Mouse (Mus musculus): ENCODE measurements around the gene Prkn. TPM values are rescaled to one million over a fixed set of nuclear protein-coding genes. Genes with fewer than 3 reads are reported as not detected.

The Prkn gene
- polyA plus RNA-seq, 1 experiment, result 1.3 TPM

DNA sequence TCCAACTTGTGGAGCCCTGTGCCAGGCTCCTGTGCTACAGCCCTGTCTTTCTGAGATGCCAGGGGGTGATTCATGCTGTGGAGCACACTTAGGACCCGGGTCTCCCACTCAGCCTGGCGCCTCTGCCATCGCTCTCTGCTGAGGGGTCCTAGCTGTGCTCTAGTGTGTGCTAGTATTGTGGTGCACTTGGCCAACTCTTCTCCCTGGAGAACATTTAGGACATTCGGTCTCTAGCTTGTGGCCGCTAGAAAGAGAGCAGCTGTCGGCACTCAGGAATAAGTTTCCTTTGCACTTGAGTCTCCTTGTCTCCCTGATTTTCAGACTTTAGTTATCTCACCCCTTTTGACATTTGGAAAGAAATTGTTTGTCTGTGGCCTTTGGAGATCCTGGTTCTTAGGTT lies 725.5 kb downstream of the Prkn start:
- no peak for TF ChIP-seq GATA1 (IDR thresholded peaks at IDR 0.05; ENCODE audit: low read length)

DNA sequence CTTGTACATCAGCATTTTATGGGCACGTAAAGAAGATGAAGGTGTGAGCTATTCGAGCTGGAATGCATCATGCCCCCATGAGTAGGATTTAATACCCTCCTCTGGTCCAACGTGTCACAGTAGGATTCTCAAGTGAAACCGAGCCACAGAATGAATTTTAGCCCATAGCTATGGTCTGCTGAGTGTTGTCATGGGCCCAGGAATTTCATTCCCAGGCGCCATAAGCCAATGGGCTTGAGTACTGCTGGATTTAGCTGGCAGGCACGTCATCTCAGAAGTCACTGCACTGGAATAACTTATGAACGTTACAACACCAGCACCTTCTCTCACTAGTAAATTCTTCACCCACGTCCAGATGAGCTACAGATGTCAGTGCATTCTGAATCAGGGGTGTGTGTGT lies 730.2 kb downstream of the Prkn start:
- TF ChIP-seq GATA1 (IDR thresholded peaks at IDR 0.05; ENCODE audit: low read length), result no peak

DNA sequence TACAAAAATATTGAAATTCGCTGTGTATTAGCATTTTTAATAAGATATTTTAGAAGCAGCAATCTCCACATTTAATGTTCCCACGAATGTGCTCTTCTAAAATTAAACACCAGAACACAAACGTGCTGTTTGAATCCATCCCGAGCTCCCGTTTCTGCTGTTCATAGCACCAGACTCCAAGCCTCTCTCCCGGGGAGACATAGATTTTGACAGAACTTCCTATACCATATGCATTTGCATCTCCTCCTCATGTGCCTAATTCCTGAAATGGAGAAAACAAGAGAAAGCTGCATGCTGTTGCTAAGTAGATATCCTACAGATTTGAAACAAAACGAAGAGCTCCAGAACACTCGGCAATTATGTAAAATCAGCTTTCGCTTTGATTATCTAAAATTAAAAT lies 733.5 kb downstream of the Prkn start:
- no peak for TF ChIP-seq GATA1 (IDR thresholded peaks at IDR 0.05; ENCODE audit: low read length)

DNA sequence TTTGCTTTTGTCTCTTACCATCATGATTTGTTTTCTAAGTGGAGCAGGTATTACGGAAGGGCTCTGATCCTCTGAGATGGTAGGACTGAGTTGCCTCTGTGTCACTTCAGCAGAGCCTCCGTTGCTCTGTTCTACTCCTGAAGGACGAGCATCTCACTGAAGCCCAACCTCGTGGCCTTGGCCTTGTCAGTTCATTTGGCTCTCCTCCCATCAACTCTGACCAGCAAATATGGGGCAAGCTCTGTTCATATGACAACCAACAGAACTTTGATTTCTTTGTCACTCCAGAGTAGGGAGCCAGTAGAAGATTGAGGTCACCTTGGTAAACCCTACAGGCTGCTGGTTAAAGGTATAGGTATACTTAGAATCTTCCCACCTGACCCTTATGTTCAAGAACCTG lies 745.3 kb downstream of the Prkn start:
- TF ChIP-seq GATA1 (IDR thresholded peaks at IDR 0.05; ENCODE audit: low read length), result no peak

DNA sequence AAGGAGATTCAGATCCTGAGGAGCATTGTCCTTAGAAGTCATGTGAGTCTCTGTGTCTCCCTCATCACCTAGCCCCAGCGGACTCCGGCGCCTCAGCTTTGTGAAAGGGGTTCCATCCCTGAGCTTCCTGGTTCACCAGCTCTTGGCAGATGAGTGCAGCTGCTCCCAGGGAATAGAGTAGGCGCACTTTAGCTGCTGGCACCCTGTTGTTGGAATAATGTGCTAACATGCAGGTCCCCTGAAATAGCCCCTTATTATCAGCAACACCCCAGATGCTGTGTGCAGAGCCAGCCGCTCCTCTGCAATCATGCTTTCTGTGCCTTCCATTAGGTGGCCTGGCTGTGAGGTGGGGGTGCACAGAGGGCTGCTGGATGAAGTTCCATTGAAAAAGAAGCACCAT lies 767.7 kb downstream of the Prkn start:
- no peak for TF ChIP-seq GATA1 (IDR thresholded peaks at IDR 0.05; ENCODE audit: low read length)

DNA sequence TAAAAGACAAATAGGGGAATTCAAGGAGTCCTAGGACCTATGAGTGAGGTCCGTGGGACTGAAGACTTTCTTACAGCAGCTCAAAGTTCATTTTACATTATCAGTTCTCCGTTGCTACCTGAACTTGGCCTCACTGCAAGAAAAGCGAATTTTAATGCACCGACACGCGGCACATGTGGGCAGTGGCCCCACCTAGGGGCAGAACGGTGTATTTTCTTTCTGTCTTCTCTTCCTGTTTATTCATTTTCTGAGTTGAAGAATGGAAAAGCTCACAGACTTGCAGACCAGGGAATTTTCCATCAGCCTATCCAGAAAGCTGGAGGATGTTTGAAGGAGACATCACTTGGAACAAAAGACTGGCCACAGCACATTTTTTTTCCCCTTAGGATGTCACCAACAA lies 771.3 kb downstream of the Prkn start:
- TF ChIP-seq GATA1 (IDR thresholded peaks at IDR 0.05; ENCODE audit: low read length), result no peak

DNA sequence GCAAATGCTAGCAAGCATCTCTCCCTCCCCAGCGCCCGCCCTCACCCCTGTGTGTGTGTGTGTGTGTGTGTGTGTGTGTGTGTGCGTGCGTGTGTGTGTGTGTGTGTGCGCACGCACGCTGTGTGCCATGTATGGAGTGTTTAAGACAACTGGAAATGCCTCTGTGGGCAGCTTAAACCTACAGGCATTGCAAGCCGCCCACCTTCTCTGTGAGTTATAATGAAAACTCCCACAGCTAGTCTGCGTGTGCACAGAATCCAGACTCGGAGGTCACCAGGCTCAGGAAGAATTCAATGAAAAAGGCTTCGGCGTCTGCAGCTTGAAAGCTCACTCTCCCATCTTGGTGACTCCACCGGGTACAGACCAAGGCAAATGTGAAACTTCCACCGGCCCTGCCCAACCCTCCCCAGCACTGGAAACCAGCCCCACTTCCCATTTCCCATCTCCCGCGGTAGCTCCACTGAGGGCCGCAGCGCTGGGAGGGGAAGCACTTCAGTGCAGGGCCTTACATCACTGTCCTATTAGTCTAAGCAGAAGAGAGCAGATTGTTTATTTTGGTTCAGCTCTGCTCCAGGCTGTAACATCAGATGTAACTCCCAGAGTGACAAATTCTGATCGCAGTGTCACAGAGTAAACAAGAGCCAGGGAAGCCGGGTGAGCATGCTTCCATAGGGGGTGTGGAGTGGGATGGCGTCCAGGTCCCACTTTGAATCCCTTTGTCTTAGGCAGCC lies 772.8 kb downstream of the Prkn start:
- no peak for TF ChIP-seq GATA1 (IDR thresholded peaks at IDR 0.05; ENCODE audit: low read length)

DNA sequence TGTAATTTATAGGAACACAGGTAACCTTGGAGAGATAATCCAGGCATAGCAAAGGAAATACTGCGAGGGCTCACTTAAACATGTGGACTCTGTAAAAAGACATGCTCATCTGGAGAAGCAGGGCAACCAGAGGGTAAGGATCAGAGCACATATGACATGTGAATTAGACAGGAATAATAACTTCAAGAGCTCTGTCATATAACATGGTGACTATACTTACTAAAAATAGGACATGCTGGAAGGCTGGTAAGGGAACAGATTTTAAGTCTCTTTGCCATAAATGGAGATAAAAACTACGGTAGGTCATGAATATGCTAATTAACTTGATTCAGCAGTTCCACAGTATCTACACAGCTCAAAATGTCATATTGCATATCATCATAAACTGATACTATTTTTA lies 777.4 kb downstream of the Prkn start:
- no peak for TF ChIP-seq GATA1 (IDR thresholded peaks at IDR 0.05; ENCODE audit: low read length)

DNA sequence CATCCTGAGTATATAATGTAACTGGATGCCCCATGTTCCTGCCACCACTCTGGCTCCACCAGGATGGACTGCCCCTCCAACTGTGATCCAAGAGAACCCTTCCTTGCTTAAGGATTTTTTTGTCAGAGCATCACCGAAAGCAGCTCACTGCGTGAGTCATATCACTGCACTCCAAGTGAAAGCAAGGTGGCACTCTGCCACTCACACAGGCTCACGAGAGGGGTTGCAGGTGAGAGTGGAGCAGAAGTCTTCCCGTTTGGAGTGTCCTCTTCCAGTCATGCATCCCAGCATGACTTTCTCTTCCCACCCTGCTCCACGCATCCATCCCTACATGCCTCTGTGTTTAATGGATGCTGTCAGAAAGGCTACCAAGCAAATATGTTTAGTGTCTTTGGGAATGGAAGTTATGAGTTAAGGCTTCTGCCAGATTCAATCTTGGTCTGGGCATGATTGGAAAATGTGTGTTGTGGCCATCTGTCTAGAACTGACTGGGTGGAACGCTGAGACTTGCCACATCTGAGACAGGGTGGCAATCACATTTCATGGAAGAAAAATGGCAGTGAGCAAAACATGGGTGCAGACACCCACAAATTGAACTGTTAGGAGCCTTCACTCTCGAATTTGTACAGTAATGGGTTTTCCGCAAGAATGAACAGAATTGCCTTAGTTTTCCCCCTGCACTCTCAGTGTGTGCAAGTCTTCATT lies 778.9 kb downstream of the Prkn start:
- no peak for TF ChIP-seq GATA1 (IDR thresholded peaks at IDR 0.05; ENCODE audit: low read length)

DNA sequence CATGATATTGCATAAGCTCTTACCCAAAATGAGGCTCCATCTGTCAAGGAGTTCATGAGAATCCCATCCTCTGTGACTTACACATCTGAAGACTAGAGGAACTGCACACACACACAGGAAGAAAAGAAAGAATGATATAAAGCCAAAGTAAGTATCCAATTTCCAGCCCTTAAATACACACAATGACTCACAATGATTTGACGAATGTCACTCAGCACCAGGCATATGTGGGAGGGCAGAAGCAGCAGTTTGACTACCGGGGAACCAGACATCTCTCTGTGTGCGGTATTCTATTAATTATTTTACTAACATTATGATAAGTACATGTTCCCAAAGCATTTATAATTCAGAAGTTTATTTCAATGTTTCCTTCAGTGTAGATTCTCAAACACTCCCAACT lies 780.6 kb downstream of the Prkn start:
- no peak for TF ChIP-seq GATA1 (IDR thresholded peaks at IDR 0.05; ENCODE audit: low read length)

DNA sequence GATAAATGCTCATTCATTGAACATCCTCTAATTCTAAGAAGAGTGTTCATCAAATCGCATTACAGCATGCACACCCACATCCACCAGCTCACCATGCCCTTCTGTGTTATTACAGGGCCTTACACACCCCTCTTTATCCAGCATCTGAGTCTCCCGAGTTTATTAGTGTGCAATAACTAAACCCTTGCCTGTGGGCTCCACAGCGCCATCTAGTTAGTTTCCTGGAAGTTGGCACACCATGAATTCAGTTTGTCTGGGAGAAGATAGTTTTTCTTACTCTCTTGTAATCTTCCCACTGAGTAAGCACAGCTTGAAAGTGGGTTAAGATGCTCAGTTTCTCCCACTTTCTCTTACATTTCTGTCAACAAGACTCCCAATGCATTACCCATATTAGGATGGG lies 781.3 kb downstream of the Prkn start:
- no peak for TF ChIP-seq GATA1 (IDR thresholded peaks at IDR 0.05; ENCODE audit: low read length)

DNA sequence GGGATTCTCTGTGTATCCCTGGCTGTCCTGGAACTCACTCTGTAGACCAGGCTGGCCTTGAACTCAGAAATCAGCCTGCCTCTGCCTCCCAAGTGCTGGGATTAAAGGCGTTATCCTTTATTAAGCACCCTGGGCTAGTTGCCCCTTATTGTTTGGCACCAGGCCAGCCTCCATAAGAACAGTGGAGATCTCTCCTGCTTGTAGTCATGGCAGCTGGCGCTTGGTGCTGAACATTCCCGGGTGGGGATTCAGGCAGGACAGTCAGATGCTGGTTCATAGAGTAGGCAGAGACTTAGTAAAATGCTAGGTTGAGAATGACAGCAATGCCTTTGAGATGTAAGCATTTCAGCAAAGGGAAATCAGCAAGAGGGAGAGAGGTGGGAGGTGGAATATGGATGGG lies 786.1 kb downstream of the Prkn start:
- no peak for TF ChIP-seq GATA1 (IDR thresholded peaks at IDR 0.05; ENCODE audit: low read length)

DNA sequence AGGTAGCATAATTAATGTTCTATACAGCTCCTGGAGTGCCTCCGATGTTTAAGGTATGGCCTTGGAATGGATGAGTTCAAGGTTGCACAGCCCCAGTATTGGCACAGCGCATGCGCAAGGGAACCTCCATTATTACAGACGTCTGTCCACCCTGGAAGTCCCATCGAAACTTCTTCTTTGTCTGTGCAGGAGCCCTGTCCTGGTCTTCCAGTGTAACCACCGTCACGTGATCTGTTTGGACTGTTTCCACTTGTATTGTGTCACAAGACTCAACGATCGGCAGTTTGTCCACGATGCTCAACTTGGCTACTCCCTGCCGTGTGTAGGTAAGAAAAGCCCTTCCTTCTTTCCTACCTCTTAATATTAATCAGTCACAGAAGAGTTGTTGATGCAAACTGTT lies 794.9 kb downstream of the Prkn start:
- no peak for TF ChIP-seq GATA1 (IDR thresholded peaks at IDR 0.05; ENCODE audit: low read length)

DNA sequence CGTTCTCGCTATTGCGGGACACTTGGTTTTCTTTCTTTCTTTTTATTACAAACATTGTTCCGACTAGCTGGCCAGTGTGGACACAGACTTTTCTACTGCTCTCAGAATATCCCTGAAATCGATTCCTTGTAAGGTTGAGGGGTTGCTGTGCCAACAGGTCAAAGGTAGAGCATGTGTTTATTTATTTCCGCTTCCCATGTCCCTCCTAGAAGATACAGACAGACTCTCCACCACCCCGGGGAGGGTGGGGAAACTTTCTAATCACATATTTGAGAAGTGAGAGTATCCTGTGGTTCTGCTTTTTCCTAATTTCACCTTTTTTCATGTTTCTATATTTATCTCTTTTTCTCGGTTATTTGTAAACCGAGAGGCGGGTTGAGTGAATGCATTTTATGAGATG lies 797.5 kb downstream of the Prkn start:
- no peak for TF ChIP-seq GATA1 (IDR thresholded peaks at IDR 0.05; ENCODE audit: low read length)

DNA sequence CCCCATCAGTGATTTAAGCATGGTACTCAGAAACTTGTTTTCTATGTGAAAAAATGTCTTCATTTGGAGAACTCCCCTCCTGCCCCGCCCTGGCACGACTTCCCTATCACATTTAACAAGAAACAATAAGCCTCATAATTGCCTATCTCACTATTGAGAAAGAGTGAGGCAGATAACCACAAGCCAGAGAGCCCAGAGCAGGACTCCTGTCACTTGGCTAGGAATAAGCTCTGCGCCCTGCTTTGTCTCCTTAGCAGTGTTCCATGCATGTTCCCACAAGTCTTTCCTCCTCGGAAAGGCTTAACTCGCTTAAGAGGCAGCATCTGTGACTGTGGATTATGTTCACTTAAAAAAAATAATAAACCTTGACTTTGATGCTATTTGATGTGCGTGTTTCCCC lies 798.3 kb downstream of the Prkn start:
- no peak for TF ChIP-seq GATA1 (IDR thresholded peaks at IDR 0.05; ENCODE audit: low read length)

DNA sequence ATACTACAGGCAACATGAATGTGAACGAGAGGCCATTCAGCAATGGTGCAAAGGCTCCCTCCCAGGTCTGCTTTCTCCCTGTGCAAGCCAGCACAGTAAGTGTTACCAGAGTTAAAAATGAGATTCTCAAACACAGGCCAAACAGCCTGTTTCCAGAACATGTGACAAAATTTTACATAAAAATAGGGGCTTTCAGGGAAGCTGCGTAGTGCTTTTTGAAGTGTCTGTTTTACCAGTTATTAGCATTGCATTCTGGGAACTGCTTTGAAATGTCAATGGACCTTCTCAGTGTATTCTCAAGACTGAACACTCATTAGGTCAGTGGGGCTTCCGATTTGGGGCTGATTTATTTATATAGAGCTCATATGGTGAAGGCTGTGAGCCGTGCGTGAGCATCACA lies 799.6 kb downstream of the Prkn start:
- TF ChIP-seq GATA1 (IDR thresholded peaks at IDR 0.05; ENCODE audit: low read length), result no peak

DNA sequence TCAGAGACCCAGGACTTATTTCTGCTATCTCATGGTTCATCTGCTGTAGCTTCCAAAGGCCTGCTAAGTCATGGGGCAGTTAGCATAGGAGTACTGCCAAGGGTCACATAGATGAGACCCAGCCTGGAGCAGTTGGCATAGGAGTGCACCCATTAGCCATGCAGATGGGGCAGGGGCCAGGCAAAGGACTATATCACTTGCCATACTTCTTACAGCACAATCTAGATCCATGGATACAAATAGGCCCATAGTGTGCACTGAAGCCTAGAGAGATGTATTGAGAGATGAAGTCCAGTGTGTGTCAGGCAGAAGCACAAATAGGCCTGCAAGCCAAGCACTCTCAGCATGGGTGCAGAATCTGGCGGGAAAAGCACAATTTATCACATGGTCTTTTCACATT lies 802.1 kb downstream of the Prkn start:
- TF ChIP-seq GATA1 (IDR thresholded peaks at IDR 0.05; ENCODE audit: low read length), result no peak
